Mouse (Mus musculus) olfactory bulb, adult 2 months (tissue): ENCODE measurements around the gene Rfxap.
A peak's percentile ranks its signal among the peaks of the same experiment; 100 is the strongest.
"Not testable (repeated sequence)": the region's sequence is repeated elsewhere in the genome, so short reads cannot be mapped to it uniquely, and the experiment has no call there.

ENCODE experiments used
- CTCF ChIP-seq: fragments of 200-500 bp; IDR thresholded peaks from 2 replicates; pipeline ENCODE4 v1.5.1; 2012; ENCODE audit warnings: low read depth, mild to moderate bottlenecking, low read length, moderate library complexity; ENCODE audit not compliant: insufficient read depth
- POLR2A ChIP-seq: fragments of 200-500 bp; IDR thresholded peaks from 2 replicates; pipeline ENCODE4 v1.6.1; 2012; ENCODE audit warnings: mild to moderate bottlenecking, low read depth, low read length, moderate library complexity; ENCODE audit not compliant: insufficient read depth

DNA sequence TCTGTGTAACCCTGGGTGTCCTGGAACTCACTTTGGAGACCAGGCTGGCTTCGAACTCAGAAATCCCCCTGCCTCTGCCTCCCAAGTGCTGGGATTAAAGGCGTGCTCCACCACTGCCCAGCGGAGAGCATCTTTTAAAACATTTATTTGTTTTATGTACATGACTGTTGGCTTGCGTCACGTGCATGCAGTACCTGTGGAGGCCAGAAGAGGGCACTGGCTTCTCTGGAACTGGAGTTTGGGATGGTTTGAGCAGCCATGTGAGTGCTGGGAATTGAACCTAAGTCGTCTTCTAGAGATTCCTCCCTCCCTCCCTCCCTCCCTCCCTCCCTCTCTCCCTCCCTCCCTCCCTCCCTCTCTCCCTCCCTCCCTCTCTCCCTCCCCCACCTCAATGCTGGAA, 42.1 kb downstream of the Rfxap start:
- 0 out of 2 replicates have a peak, but pooled peaks have one; percentile 9 for TF ChIP-seq CTCF
- TF ChIP-seq POLR2A = not testable (repeated sequence)
